Mouse (Mus musculus): ENCODE data around the gene Iba57.
A peak's percentile ranks its signal among the peaks of the same experiment; 100 is the strongest.

Iba57 gene

GRCm38 (mm10) chr11:59174189-59174838, 10.8 kb upstream of the Iba57 start:
- no peak for DNase-seq (ENCODE audit: low spot score)

- no peak for DNase-seq (ENCODE audit: low spot score)
Observed at GRCm38 (mm10) chr11:59170549-59170948, 7.0 kb upstream of the Iba57 start.

- no peak for DNase-seq (ENCODE audit: low spot score)
Observed at GRCm38 (mm10) chr11:59169807-59170206, 6.3 kb upstream of the Iba57 start.

GRCm38 (mm10) chr11:59165616-59166241, 2.2 kb upstream of the Iba57 start:
- DNase-seq (ENCODE audit: low spot score): no peak

- DNase-seq (ENCODE audit: low spot score): peak; percentile 44
Observed at GRCm38 (mm10) chr11:59164384-59164783, 845 bp upstream of the Iba57 start.

GRCm38 (mm10) chr11:59162443-59163254, 890 bp downstream of the Iba57 start:
- peak; percentile 38 for DNase-seq (ENCODE audit: low spot score)

- no peak for DNase-seq (ENCODE audit: low spot score)
Observed at GRCm38 (mm10) chr11:59161398-59161797, 2.1 kb downstream of the Iba57 start.

GRCm38 (mm10) chr11:59159558-59159957, 4.0 kb downstream of the Iba57 start:
- no peak for DNase-seq (ENCODE audit: low spot score)

GRCm38 (mm10) chr11:59159099-59159498, 4.4 kb downstream of the Iba57 start:
- DNase-seq (ENCODE audit: low spot score): no peak

GRCm38 (mm10) chr11:59155900-59156299, 7.6 kb downstream of the Iba57 start:
- DNase-seq (ENCODE audit: low spot score): no peak

- DNase-seq (ENCODE audit: low spot score): no peak
Observed at GRCm38 (mm10) chr11:59154220-59154619, 9.3 kb downstream of the Iba57 start.

GRCm38 (mm10) chr11:59151729-59152128, 11.8 kb downstream of the Iba57 start:
- DNase-seq (ENCODE audit: low spot score): no peak

GRCm38 (mm10) chr11:59149302-59149701, 14.2 kb downstream of the Iba57 start:
- DNase-seq (ENCODE audit: low spot score): no peak

GRCm38 (mm10) chr11:59142962-59143361, 20.6 kb downstream of the Iba57 start:
- DNase-seq (ENCODE audit: low spot score): no peak

GRCm38 (mm10) chr11:59141772-59142370, 21.7 kb downstream of the Iba57 start:
- peak; percentile 44 for DNase-seq (ENCODE audit: low spot score)

- peak; percentile 41 for DNase-seq (ENCODE audit: low spot score)
Observed at GRCm38 (mm10) chr11:59138537-59139486, 24.7 kb downstream of the Iba57 start.

GRCm38 (mm10) chr11:59136994-59137706, 26.4 kb downstream of the Iba57 start:
- peak; percentile 39 for DNase-seq (ENCODE audit: low spot score)

- no peak for DNase-seq (ENCODE audit: low spot score)
Observed at GRCm38 (mm10) chr11:59135904-59136452, 27.6 kb downstream of the Iba57 start, which contains the start of gene Obscn. Gene Obscn, minus strand, starts transcription at chr11:59136402.

GRCm38 (mm10) chr11:59135051-59135820, 28.3 kb downstream of the Iba57 start:
- no peak for DNase-seq (ENCODE audit: low spot score)
